Mouse (Mus musculus) liver, adult 2 months (tissue): ENCODE measurements around the gene Camkmt.

ENCODE experiments used
- CTCF ChIP-seq: fragments of 200-500 bp; IDR thresholded peaks from 2 replicates; pipeline ENCODE4 v1.5.1; 2011; ENCODE audit warnings: low read depth, low read length, control low read depth
- POLR2A ChIP-seq: fragments of 200-500 bp; IDR thresholded peaks from 2 replicates; pipeline ENCODE4 v1.6.1; 2011; ENCODE audit warnings: low read length, control low read depth; ENCODE audit not compliant: insufficient read depth; ENCODE audit errors: extremely low read depth

- no peak for TF ChIP-seq CTCF
- TF ChIP-seq POLR2A, result no peak
Observed at GRCm38 (mm10) chr17:85080781-85081180, 9.6 kb upstream of the Camkmt start.
